Mouse (Mus musculus) hindbrain, embryonic 14.5 days (tissue): ENCODE measurements around the gene Hic1. TPM values are rescaled to one million over a fixed set of nuclear protein-coding genes. Genes with fewer than 3 reads are reported as not detected.
"Not testable (repeated sequence)": the region's sequence is repeated elsewhere in the genome, so short reads cannot be mapped to it uniquely, and the experiment has no call there.

Experiments
- ATAC-seq: fragments of 200-750 bp; cut with Nextera tagmentation; 2 replicates; pipeline ENCODE4 v1.8.0; 2017; ENCODE audit warnings: moderate number of reproducible peaks, mild to moderate bottlenecking, moderate TSS enrichment, moderate library complexity; ENCODE audit not compliant: low FRiP score
- DNase-seq: peaks from one replicate; pipeline ENCODE4 v3.0.0-alpha.2; 2015; ENCODE audit warnings: low spot score
- H3K27ac ChIP-seq: fragments of 300-500 bp; sonication (generic); 2 replicates; pipeline ENCODE4 v1.5.1; 2014; ENCODE audit warnings: mild to moderate bottlenecking, moderate library complexity
- H3K27me3 ChIP-seq: fragments of 300-500 bp; sonication (generic); 2 replicates; pipeline ENCODE4 v1.6.1; 2014; ENCODE audit warnings: mild to moderate bottlenecking, low read length, mixed read lengths; ENCODE audit not compliant: control insufficient read depth, insufficient read depth
- H3K36me3 ChIP-seq: fragments of 300-500 bp; sonication (generic); replicated peaks from 2 replicates; pipeline ENCODE4 v1.6.1; 2014; ENCODE audit not compliant: control insufficient read depth, insufficient read depth
- H3K4me1 ChIP-seq: fragments of 300-500 bp; sonication (generic); replicated peaks from 2 replicates; pipeline ENCODE4 v1.6.1; 2014; ENCODE audit warnings: antibody characterized with exemption, low read length, mixed read lengths; ENCODE audit not compliant: control insufficient read depth, insufficient read depth
- H3K4me2 ChIP-seq: fragments of 300-500 bp; sonication (generic); replicated peaks from 2 replicates; pipeline ENCODE4 v1.6.1; 2014; ENCODE audit warnings: mild to moderate bottlenecking, moderate library complexity
- H3K4me3 ChIP-seq: fragments of 300-500 bp; sonication (generic); replicated peaks from 2 replicates; pipeline ENCODE4 v1.5.1; 2014; ENCODE audit warnings: mild to moderate bottlenecking, low read length
- H3K9ac ChIP-seq: fragments of 300-500 bp; sonication (generic); 2 replicates; pipeline ENCODE4 v1.6.1; 2014
- H3K9me3 ChIP-seq: fragments of 300-500 bp; sonication (generic); 2 replicates; pipeline ENCODE4 v1.6.1; 2016; ENCODE audit warnings: low read length; ENCODE audit not compliant: control insufficient read depth
- WGBS: fragments of 180-500 bp; shearing (Covaris S2); extraction: QIAGEN DNeasy Blood & Tissue Kit; methylation state at CpG from one replicate; pipeline ENCODE4 v1.1.7; 2014; 5-methylcytosine and 5-hydroxymethylcytosine counted together
- polyA plus RNA-seq: library from polyadenylated mRNA; unstranded; fragments of >200 nt; fragmentation: Nextera tagmentation; extraction: Ambion mirVana; gene quantifications from 2 replicates; pipeline ENCODE4 v1.2.1, GENCODE M21; 2014

Gene Hic1
- polyA plus RNA-seq, 1 experiment from 2014 or later, result 1.9 TPM

DNA sequence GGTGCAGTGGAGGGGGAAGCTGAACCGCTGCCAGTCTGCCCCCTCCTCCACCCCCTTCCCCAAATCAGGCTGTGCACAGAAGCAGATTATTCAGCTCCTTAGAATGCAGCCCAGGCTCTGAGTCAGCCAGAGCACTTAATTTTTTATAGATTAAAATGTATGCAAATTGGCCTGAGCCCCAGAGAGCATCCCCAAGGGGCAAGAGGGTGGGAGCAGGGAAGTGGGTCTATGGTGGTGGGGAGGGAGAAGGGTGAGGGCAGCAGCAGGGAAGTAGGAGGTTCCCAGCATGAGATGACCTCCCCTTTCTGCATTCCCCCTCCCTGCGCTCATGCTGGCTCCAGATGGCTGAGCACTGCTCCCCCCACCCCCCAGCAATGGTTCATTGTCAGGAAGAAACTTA lies 15.7 kb upstream of the Hic1 start:
- no peaks in the 10 kb centered on the region for H3K27me3 ChIP-seq
- 47% methylated on average over 1 of the region's 2 CpGs for WGBS
- DNase-seq, result no peak
- peak overlapping the region; percentile 20; the same call in 1 of the 2 replicates for H3K9ac ChIP-seq
- H3K9me3 ChIP-seq, result no peaks in the 10 kb centered on the region
- H3K27ac ChIP-seq, result peak overlapping the region; percentile 43
- no peak overlapping the region for H3K4me3 ChIP-seq
- H3K4me2 ChIP-seq, result no peak overlapping the region
- ATAC-seq, result no peak
- peaks cover 21% of the 10 kb centered on the region for H3K4me1 ChIP-seq
- H3K36me3 ChIP-seq, result peaks cover 23% of the 10 kb centered on the region; the same call in 1 of the 2 replicates

DNA sequence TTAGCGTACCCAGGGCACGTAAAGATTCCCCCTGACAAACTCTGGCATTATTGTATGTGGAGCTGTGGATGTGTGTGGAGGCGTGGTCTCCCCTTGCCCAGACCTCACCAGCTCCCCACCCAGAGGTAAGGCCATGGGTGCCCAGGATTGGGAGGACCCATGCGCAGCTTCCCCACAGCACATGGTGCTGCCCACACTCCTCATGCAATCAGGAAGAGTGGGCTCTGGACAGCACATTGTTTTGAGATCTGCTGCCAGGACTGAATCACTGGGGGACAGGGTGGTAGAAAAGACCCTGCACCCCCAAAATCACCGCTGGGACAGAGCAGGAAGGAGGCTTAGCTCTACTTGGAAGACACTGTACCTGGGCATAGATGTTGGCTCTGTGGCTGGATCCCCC lies 15.3 kb upstream of the Hic1 start:
- Histone ChIP-seq H3K4me3 (no peak overlapping the region), H3K36me3 (peaks cover 23% of the 10 kb centered on the region; the same call in 1 of the 2 replicates), H3K9me3 (no peaks in the 10 kb centered on the region), H3K9ac (peak overlapping the region; percentile 20; the same call in 1 of the 2 replicates), H3K4me1 (peaks cover 17% of the 10 kb centered on the region), H3K27ac (peak overlapping the region; percentile 43), H3K4me2 (no peak overlapping the region), H3K27me3 (no peaks in the 10 kb centered on the region)
- ATAC-seq, result no peak
- 95% methylated on average over 5 of the region's 5 CpGs for WGBS
- no peak for DNase-seq

DNA sequence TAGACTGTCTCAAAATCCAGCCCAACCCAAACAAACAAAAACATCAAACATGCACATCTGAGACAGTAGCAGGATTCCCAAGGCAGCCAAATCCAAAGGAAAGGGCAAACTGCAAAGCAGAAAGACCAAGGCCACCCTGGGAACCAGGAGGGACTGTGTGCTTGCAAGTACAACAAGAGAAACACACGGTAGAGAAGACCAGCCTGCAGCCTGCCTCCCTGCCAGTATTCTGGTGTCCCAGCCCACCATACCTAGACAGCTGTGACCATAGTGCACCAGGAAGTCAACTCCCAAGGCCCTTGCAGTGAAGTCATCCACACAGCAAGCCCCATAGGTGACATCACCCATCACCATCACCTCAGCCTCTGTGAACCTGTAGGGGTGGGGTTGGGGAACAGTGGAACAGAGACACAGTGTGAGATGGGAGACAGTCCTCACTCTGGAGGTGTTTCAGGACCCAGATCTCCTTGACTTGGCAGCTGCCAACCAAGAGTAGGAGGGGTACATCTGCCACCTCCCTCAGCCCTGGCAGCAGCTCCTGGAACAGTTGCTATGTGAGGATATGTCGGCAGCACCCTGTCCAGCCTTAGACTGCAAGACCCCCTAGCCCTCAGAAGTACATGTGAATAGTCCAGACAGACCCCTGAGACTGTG lies 14.7 kb upstream of the Hic1 start:
- ATAC-seq, result no peak

DNA sequence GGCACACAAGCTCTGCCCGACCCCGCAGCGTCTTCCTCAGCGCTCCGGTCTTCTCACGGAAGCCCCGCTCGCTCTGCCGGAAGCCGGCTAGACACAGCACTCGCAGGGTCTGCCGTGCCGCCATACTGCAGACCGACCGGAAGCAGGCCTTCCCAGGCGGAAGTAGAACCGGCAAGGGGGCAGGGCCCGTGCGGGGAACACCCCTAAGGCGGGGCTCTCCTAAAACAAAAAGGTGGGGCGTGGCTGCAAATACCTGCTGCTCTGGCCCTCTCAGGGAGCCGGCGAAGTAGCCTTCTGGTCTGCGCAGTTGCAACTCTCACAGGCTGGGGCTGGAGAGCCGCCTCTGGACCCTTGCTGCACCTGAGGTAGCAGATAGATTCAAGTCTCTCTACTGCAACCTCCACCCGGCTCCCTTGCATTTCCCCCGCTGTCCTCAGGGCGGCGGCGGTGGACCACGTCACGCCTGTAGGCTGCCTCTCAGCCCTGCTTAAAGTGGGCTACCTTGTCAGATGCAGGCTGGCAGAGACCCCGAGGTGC lies 9.4 kb upstream of the Hic1 start, which contains the start of gene Ovca2:
Gene Ovca2, minus strand, starts transcription at position 164 of the 537 bp plus-strand sequence.
- H3K4me2 ChIP-seq, result peak within 1 kb of the TSS; percentile 98
- under 1% methylated on average over 33 of the region's 33 CpGs for WGBS

More for the DNA sequence above, 14.7 kb upstream of the Hic1 start:
- Histone ChIP-seq H3K27ac (no peak overlapping the region), H3K27me3 (no peaks in the 10 kb centered on the region), H3K9me3 (no peaks in the 10 kb centered on the region), H3K36me3 (peaks cover 23% of the 10 kb centered on the region; the same call in 1 of the 2 replicates), H3K4me1 (peaks cover 13% of the 10 kb centered on the region; the same call in 1 of the 2 replicates), H3K9ac (0 out of 2 replicates have a peak overlapping the region, but pooled peaks have one; percentile 20), H3K4me2 (no peak overlapping the region), H3K4me3 (no peak overlapping the region)
- WGBS, result 78% methylated on average over 2 of the region's 2 CpGs
- no peak for DNase-seq

DNA sequence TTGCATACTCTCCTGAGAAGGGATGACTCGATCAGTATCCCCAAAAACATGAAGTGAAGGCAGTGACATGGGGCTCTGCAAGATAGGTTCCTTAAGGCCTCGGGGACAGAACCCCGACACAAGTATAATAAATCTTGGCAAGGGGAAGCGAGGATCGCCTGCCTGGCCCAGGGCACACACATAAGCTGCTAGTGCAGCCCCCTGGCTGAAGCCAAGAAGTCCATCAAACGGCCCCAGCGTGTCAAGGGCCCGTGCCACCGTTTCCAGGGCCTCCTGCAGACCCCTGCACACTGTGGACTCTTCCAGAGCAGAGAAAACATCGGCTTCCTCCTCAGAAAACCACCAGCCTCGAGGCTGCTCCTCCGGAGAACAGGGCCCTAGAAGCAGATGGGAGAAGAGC lies 8.7 kb upstream of the Hic1 start:
- DNase-seq, result no peak
- peaks cover 13% of the 10 kb centered on the region for H3K4me1 ChIP-seq
- peak overlapping the region; percentile 98 for H3K4me2 ChIP-seq
- H3K36me3 ChIP-seq, result peaks cover 28% of the 10 kb centered on the region
- 0 out of 2 replicates have a peak, but pooled peaks cover 3% of the 10 kb centered on the region for H3K27me3 ChIP-seq
- WGBS, result 57% methylated on average over 12 of the region's 12 CpGs
- no peak for ATAC-seq
- H3K9ac ChIP-seq, result peak overlapping the region; percentile 81
- H3K4me3 ChIP-seq, result peak overlapping the region; percentile 70
- H3K27ac ChIP-seq, result peak overlapping the region; percentile 83
- no peaks in the 10 kb centered on the region for H3K9me3 ChIP-seq

More for the DNA sequence above, 9.4 kb upstream of the Hic1 start, which contains the start of gene Ovca2:
- ATAC-seq (peak; percentile 95), DNase-seq (peak; percentile 88)
- Histone ChIP-seq H3K4me3 (peak within 1 kb of the TSS; percentile 70), H3K9me3 (no peaks in the 10 kb centered on the region), H3K27me3 (no peaks in the 10 kb centered on the region), H3K9ac (peak within 1 kb of the TSS; percentile 81), H3K4me1 (peaks cover 13% of the 10 kb centered on the region), H3K36me3 (peaks cover 35% of the 10 kb centered on the region), H3K27ac (peak within 1 kb of the TSS; percentile 83)

DNA sequence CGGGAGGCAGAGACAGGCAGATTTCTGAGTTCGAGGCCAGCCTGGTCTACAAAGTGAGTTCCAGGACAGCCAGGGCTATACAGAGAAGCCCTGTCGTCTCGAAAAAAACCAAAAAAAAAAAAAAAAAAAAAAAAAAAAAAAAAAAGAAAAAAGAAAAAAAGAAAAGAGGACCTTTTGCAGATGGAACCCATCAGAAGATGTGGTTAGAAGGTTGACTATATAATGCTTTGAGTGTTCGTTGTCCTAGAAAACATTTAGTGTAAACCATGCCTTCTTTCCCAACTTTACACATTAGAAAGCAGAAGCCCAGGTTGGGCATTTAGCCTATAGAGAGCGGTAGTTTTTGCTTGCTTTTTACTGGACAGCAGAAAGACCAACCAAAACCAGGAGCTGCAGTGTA lies 5.3 kb upstream of the Hic1 start:
- H3K4me2 ChIP-seq, result peak overlapping the region; percentile 91; the same call in 1 of the 2 replicates
- H3K4me3 ChIP-seq, ATAC-seq, H3K9ac ChIP-seq, H3K27ac ChIP-seq, H3K9me3 ChIP-seq, DNase-seq: not testable (repeated sequence)
- peaks cover 20% of the 10 kb centered on the region for H3K27me3 ChIP-seq
- H3K36me3 ChIP-seq, result peaks cover 16% of the 10 kb centered on the region
- peaks cover 23% of the 10 kb centered on the region for H3K4me1 ChIP-seq
- WGBS, result 72% methylated on average over 6 of the region's 6 CpGs

DNA sequence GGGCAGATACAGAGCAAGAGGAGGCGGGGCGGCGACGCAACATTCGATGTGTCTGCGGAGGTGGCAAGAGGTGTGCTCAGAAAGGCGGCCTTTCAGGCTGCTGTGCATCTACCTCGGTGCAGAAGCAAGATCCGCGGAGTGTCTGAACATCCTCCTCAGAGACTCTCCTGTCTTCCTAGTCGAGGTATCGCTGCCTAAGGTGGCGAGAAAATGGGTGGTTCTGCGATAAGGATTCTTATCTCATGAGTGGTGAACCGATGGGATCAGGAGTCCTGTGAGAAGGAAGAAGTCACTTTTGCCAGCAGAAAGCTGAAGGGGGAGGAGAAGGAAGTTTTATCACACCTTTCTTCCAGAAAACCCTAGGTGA lies 4.5 kb upstream of the Hic1 start:
- Histone ChIP-seq H3K4me1 (peaks cover 29% of the 10 kb centered on the region), H3K36me3 (peaks cover 16% of the 10 kb centered on the region), H3K27ac (peak overlapping the region; percentile 89), H3K4me2 (peak overlapping the region; percentile 91), H3K27me3 (peaks cover 28% of the 10 kb centered on the region), H3K4me3 (peak overlapping the region; percentile 79), H3K9ac (peak overlapping the region; percentile 69), H3K9me3 (no peaks in the 10 kb centered on the region)
- DNase-seq, result no peak
- WGBS, result 2% methylated on average over 15 of the region's 15 CpGs
- no peak for ATAC-seq

DNA sequence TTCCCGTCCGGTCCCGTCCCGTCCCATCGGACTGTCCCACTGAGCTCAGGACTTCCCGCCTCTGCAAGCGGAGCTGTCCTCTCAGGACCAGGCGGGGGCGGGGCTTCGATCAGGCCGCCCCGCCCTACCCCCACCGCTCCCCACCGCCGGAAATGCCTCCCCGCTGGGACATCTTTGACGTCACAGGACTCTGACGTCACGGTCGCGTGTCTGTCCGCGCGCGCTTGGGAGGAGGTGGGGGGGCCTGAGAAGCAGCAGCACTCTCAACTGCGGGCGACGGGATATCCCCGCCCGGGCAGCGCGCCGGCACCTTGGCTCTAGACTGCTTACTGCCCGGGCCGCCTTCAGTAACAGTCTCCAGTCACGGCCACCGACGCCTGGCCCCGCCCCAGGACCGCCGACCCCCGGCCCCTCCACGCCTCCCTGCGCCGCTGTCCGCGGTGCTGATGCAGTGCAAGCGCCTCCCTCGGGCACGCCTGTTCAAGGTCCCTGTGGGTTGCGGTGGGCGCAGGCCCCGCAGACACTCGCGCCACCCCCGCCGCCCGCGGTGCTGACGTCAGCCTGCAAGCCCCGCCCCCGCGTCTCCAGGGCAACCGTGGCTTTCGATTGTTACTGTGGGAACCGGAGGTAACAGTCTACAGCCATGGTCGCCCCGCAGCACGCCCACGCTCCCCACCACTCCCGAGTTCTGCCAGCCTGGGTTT lies 3.9 kb upstream of the Hic1 start:
- H3K27ac ChIP-seq, result peak overlapping the region; percentile 89
- peaks cover 16% of the 10 kb centered on the region for H3K36me3 ChIP-seq
- ATAC-seq, result peak; percentile 61
- H3K4me1 ChIP-seq, result peaks cover 34% of the 10 kb centered on the region
- peak; percentile 87 for DNase-seq
- peak overlapping the region; percentile 79 for H3K4me3 ChIP-seq
- H3K4me2 ChIP-seq, result peak overlapping the region; percentile 91
- no peaks in the 10 kb centered on the region for H3K9me3 ChIP-seq
- H3K27me3 ChIP-seq, result peaks cover 33% of the 10 kb centered on the region
- peak overlapping the region; percentile 69 for H3K9ac ChIP-seq
- WGBS, result under 1% methylated on average over 61 of the region's 71 CpGs
